Mouse (Mus musculus) granulocyte monocyte progenitor cell, adult 5-6 weeks (primary cell): Measurements from ENCODE around the gene Nebl. TPM values are rescaled to one million over a fixed set of nuclear protein-coding genes. Genes with fewer than 3 reads are reported as not detected.
A peak's percentile ranks its signal among the peaks of the same experiment; 100 is the strongest.

Experiments
- ATAC-seq: replicated peaks from 2 replicates; pipeline ENCODE4 v1.8.0; 2016; ENCODE audit warnings: mild to moderate bottlenecking, moderate TSS enrichment, inconsistent platforms; ENCODE audit not compliant: poor library complexity, severe bottlenecking
- total RNA-seq, 2 experiments: library from RNA; stranded (forward) in 1 of 2; stranded (reverse) in 1 of 2; fragments of 200-712, 200-1000 nt in 1 of 2; fragments of >200 nt in 1 of 2; fragmentation: Nextera tagmentation in 1 of 2; gene quantifications; 2 replicates each; pipeline ENCODE4 v1.2.3; 2014 to 2017

Nebl gene
- total RNA-seq, 2 experiments from 2014 or later = 1.4 to 7.9 TPM

GRCm38 (mm10) chr2:17525739-17526526, 205.3 kb downstream of the Nebl start:
- no peak for ATAC-seq

DNA sequence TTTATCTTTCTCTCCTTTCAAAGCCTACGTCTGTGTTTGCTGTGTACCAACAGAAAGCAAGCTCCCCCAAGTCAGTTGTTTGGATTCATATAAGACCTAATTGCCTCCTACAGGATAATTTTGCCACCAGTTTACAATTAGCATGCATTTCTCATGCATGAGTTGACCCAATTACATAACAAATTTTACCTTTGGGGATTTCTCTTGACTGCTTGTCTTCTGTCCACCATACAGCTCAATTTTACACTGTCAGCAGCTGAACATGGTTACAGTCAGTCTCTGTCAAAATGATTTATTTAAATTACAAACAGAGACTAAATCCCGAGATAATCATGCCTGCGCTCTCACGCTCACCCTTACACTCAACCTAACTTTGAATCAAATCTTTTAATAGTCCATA, 206.1 kb downstream of the Nebl start:
- no peak for ATAC-seq

- no peak for ATAC-seq
Observed at GRCm38 (mm10) chr2:17524205-17524978, 206.9 kb downstream of the Nebl start.

- no peak for ATAC-seq
Observed at GRCm38 (mm10) chr2:17523791-17524190, 207.5 kb downstream of the Nebl start.

DNA sequence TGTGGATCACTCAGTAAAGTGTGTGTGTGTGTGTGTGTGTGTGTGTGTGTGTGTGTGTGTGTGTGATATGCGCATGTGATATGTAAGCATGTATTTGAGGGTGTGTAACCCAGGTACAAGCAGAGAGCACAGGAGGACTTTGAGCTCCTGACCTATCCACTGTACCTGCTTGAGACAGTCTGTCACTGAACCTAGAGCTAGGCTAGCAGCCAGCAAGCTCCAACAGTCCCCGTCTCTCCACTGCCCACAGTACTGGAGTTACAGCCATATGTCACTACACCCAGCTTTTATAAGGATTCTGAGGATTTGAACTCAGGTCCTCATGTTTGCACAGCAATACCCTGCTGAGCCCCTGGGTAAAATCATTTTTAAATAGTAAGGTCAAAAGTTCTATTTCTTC, 215.6 kb downstream of the Nebl start:
- ATAC-seq = no peak

DNA sequence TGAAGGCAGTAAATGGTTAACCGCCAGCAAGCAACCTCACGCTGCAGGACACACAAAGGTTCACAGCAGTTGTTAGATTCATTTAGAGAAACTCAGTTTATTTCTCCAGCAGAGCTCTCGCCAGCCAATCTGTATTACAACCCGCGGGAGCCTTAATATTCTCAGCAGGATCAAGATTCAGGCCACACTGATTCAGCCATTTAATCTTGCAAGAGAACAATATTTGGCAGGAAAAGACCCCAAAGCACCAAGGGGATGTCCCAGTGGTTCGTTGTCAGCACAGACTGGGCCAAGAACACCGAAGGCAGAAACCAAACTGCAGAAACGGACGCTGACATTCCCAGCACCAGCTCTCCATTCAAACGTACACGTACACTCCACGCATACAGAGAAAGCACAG, 216.5 kb downstream of the Nebl start:
- no peak for ATAC-seq

GRCm38 (mm10) chr2:17509942-17510341, 221.3 kb downstream of the Nebl start:
- ATAC-seq = no peak

GRCm38 (mm10) chr2:17507362-17507761, 223.9 kb downstream of the Nebl start:
- ATAC-seq = peak; percentile 58

- ATAC-seq = no peak
Observed at GRCm38 (mm10) chr2:17504115-17504774, 227.0 kb downstream of the Nebl start.

- ATAC-seq = no peak
Observed at GRCm38 (mm10) chr2:17501075-17501474, 230.2 kb downstream of the Nebl start.

GRCm38 (mm10) chr2:17465517-17466174, 265.6 kb downstream of the Nebl start:
- ATAC-seq = no peak

DNA sequence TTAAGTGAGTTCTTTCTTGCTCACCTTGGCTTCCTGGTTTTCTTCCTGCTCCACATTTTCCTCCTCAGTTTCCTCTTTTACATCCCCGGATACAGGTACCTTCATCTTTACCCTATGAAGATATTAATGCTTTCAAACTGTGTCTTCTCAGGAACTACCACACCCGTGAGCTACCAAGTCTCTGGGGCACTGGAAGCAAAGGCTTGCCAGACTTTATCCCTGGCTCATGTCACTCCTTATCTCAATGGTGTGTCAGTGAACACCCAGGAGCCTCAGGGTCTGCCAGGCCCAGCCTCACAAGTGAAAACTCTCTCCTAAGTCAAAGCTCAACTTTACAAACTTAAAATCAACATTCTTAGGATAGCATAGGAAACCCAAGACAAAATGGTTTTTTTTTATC, 270.8 kb downstream of the Nebl start:
- ATAC-seq = no peak

DNA sequence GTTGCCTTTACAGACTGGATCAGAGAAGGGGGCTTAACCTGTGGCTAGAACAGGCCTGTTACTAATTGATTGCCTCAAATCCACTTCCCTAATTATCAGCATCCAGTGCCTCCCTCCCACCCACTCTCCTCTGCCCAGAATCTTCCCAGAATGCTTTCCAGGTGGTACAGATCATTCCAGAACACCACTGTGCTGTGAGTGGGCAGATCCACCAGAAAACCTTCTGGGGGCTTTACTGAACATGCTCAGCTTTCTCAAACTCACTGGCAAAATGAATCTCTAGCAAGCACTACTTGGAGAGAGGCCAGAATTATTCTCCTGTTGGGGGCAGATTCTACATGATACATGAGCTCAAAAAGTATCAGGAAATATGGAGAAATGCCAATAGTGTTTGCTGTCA, 277.6 kb downstream of the Nebl start:
- ATAC-seq = no peak

DNA sequence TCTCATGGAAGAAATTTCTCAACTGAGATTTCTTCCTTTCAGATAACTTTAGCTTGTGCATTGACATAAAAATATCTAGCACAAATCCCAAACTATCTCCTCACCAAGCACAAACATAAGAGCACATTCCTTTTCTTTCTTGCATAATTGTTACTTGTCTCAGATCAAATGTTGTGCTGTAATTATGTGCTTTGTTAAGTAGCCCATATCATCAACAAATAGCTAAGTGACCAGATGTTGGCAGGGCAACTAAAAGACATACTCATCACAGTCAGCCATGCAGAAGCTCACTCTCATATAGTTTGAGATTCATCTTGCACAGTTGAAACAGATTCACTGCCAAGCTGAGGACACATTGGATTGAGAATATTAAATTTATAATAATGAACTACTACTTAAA, 282.9 kb downstream of the Nebl start:
- no peak for ATAC-seq

DNA sequence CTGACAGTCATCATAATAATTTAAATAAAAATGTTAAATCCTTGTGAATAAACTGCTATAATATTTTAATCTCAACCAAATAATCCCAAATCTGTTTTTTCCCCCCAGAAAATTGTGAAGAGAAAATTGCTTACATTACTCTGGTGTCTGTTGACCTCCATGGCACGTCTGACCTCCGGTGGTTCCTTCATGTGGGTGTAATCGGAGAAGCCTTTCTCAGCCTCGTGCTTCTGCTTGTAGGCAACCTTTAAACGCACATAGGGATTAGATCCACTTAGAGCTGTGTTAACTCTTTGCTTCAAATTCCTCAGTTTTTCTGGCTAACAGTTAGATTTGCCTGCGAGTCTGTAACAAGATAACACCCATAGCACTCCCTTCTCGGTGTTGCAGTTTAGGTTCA, 287.7 kb downstream of the Nebl start:
- no peak for ATAC-seq

GRCm38 (mm10) chr2:17438317-17438716, 292.9 kb downstream of the Nebl start:
- ATAC-seq = peak; percentile 88

DNA sequence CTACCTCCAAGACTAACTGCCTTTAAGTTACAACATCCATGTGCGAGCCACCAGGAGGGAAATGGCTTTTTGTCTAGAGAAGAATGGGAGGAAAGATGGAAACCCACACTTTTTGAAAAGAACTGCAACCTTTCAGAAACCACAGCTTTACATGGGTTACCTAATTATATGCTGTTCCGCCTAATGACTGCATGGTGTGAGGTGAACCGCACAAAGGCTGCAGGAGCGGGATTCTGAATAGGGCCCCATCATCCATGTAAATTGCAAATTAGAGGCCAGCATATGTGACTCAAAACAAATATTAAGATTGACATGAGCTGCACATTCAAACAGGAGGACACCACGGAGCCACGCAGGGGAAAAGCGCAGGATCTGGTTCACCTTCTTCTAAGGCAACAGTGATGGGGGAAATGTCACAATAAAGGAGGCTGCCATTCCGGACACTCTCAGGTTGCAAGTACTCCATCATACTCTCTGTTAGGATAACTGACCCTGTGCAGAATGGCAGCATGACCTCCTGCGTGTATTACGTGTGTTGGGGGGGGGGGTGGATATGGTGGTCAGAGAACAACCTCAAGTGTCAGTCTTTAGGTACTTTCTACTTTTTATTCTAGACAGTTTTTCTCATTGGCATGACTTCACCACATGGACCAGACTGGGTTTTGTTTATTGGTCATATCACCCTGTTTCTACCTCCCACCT, 294.4 kb downstream of the Nebl start:
- peak; percentile 47 for ATAC-seq

GRCm38 (mm10) chr2:17435217-17435616, 296.0 kb downstream of the Nebl start:
- ATAC-seq = no peak

DNA sequence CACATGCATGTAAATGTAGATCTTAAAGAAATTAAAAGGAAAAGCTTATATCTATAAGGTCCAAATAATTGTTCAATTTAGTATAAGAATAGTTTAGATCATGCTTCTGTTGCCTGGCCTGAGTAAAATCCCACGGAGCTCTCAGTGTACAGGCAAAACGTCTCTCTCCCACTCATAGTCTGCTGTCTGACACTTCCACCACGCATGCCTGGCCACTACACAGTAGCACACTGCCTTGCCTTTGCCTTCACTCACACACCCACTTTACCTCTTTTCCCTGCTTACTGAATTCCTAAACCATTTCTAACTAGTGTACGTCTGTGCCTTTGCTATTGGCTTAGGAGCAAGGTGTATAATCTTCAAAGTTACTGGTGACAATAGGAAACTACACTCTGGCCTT, 302.2 kb downstream of the Nebl start:
- no peak for ATAC-seq

DNA sequence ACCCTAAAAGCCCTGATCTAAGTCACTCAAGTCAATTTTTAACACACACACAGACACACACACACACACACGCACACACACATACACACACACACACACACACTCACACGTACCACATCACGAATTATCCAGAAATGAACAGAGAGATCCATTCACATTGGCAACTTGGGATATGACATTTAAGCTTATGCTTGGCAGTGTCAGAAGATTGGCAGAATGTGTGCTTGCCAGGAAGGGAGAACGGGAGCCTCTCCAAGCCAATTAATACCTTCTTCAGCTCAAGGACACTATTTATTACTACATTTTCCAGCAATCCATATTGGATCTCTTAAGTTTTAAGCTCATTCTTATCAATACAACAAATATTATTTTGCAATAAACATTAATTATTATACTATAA, 303.1 kb downstream of the Nebl start:
- no peak for ATAC-seq
